Mouse (Mus musculus) liver, adult (tissue): ENCODE data around the gene Rps11.

ENCODE experiments used
- GATA4 ChIP-seq: IDR thresholded peaks from 2 replicates; pipeline ENCODE4 v1.6.1; 2014; ENCODE audit warnings: mild to moderate bottlenecking, low read length; ENCODE audit not compliant: insufficient replicate concordance

Gene Rps11

DNA sequence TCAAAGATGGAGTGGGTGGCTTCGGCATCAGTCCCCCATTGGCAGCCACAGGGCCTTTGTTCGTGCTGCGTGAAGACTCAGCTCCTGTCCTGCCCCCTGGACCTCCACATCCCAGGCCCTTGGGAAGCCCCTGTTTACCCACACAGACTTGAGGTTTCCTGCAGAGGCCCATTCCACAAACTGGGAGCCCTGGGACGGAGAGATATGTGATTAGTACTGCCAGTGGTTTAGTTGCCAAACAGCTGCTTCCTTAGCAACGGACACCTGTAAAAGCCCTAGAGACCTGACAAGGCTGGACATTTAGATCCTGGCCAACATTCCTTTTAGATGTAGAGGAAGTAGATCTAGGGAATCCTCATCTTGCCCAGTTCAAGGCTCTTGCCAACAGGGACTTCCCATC, 17.7 kb upstream of the Rps11 start:
- no peak for TF ChIP-seq GATA4

DNA sequence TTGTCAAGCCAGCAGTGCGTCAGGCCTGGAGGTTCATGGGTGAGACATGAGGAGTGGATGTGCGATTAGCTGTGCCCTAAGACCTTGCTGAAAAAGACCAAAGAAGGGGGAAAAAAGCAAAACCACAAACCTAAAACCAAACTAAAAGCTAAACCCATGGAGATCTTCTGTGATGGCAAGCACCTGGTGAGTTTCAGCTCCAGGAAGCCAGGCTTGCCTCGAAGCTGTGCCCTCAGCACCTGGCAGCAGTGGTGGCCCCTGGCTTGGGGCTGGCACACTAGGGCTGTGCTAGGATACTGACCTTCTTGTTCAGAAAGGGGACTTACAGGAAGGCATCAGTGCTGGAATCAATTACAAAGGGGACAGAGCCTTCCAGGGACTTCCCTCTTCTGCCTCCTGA, 17.1 kb upstream of the Rps11 start:
- TF ChIP-seq GATA4 = no peak

GRCm38 (mm10) chr7:45139904-45140723, 15.9 kb upstream of the Rps11 start:
- TF ChIP-seq GATA4 = no peak

DNA sequence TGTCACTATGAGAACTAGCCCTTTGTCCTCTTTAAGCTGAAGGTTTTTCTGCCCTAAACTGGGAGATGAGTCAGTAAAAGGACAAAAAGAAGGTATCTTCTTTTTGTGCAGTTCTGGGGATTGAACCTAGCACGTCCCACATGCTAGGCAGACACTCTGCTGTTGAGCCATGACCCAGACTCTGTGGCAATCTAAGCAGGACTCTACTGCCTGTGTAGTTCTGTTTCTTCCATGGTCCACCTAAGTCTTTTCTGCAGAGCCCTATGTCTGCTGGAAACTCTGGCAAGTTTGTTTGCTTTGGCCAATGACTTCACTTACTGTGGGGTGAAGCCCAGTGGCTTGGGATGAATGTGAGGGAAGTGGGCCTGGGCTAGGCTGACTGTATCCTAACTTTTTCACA, 14.2 kb upstream of the Rps11 start:
- TF ChIP-seq GATA4 = no peak

- TF ChIP-seq GATA4 = no peak
Measured at GRCm38 (mm10) chr7:45137171-45138006, 13.2 kb upstream of the Rps11 start.

DNA sequence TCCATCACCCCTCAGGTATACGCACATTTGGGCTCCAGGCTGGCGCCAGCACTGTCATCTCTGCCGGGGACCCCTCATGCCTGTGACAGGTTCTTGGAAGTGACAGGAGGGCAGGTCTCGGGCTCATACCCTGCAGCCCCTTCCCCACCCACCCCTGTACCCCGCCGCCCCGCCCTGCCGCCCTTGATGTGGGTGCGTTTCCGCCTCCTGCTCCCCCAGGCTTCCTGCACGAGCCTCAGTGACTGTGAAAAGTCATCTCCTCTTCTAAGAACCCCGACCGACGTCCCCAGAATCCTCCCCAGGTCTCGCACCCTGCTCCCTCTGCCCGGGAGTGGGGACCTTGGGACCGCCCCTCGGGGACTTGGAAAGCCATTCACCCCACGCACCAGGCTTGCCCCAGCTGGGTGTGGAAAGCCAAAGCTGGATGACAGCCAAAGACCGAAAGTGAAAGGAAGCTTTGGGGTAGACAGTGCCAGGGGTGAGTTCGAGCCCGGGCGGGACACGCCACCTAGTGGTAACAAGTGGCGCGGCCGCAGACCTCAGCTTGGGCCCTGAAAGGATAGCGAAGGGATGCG, 11.8 kb upstream of the Rps11 start, which contains the start of the genes Gm45713 and Flt3l:
Gm45713 (minus strand) TSS at position 239 of the 575 bp plus-strand sequence.
Flt3l (minus strand) TSS at position 440 of the 575 bp plus-strand sequence.
- 0 out of 2 replicates have a peak, but pooled peaks have one; percentile 9 for TF ChIP-seq GATA4

- TF ChIP-seq GATA4 = no peak
Measured at GRCm38 (mm10) chr7:45135370-45135769, 11.1 kb upstream of the Rps11 start.

DNA sequence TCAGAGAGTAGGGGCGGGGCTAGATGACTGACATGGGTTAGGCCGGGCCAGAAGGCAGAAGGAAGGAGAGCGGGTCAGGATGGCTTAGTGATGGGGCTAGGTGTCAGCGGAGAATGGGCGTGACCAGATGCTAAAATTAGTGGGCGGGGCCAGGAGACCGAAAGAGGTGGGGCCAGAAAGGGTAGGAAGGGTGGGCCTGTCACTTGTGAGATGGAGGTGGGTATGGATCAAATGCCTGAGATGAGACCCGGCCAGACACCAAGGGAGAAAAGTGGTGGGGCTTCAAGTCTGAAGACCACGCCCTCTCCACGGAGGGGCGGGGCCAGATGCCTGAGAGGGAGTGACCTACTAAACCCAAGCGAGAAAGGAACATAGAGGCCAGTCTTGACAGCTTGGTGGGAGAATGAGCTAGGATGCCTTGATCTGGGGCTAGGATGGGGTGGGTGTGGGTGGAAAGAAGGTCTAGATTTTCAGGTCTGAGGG, 10.3 kb upstream of the Rps11 start:
- TF ChIP-seq GATA4 = no peak

GRCm38 (mm10) chr7:45133446-45134159, 9.4 kb upstream of the Rps11 start:
- TF ChIP-seq GATA4 = no peak

DNA sequence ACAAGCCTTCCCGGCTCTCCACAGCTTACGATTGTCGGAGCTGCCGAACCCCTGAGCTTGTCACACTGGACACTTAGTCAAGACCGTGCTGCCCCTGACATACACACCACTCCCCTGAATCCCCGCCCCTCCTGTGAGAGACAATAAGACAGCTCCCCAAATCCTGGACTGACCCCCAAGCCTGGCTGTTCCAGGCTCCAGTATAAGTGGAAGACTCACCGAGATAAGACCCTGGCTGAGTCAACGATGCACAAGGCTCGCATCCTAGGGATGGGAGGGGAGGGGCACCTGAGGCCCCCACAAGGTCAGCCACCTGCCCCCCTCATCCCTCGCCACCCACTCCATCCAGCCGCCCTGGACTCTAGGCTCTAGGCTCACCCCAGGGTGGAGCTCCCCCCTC, 7.6 kb upstream of the Rps11 start:
- TF ChIP-seq GATA4 = no peak

- no peak for TF ChIP-seq GATA4
Measured at GRCm38 (mm10) chr7:45129776-45130512, 5.7 kb upstream of the Rps11 start.

GRCm38 (mm10) chr7:45129318-45129717, 5.1 kb upstream of the Rps11 start:
- TF ChIP-seq GATA4 = no peak

DNA sequence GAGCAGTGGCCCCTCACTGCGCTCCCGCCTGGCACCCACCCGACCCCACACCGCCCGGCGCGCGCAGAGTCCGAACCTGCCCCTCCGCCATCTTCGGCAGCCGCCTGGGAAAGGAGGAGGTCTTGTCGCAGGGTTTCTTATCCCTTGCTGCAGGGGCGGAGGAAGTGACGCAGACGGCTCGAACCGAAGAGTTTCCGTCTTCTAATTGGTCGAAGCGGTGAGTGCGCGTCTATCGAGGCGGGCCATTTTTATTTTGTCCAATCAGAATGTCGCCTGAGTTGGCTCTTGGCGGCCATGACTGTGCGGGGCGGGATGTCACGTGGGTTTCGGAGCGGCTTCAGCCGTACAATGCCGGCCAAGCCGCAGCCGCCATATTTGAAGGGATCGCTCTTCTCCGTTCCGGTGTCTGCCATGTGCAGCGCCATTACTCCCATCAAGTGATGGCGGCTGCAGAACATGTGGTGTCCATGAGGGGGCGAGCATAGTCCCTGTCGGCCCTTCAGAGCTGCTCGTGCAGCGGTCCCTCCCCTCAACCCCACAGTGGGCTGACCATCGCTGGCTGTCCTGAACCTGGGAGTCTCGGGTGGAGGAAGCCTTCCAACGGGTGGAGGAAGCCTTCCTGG, 4.5 kb upstream of the Rps11 start, which contains the start of gene Rpl13a:
Rpl13a (minus strand) TSS at position 138 of the 623 bp plus-strand sequence.
- TF ChIP-seq GATA4 = no peak; the same call in 1 of the 2 replicates
